Mouse (Mus musculus): ENCODE measurements at regions not wholly inside any gene's neighbourhood (a gene's known extent, or its start where the extent isn't known, plus 50 kb on each side); places are given as distances from the start of the nearest gene placed in this dataset.

DNA sequence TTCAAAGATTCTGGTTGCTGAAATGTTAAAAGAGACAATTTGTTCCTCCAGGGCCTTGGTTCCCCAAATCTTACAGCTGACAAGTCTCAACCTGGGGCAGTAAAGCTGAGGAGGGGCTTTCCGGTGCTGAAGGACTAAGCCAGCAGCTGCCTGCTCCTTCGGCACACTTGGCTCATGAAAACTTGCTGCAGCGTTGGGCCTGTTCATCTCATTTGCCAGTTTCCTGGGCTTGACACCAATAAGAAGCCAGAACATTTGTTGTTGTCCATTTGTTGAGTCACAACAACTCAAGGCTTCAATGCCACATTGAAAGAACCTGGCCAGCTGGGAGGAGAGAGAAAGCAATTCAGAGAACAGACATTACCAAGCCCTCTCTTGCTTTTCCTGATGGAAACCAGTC lies 279.9 kb downstream of the Sox4 start:
- Histone ChIP-seq H3K27me3 (ENCODE audit: control insufficient read depth in 1 of 2, insufficient read depth in 2 of 2, low read length in 2 of 2) (no peaks in the 10 kb centered on the region), H3K4me3 (ENCODE audit: control insufficient read depth in 1 of 2, insufficient read depth in 1 of 2, low read depth in 2 of 2, low read length in 2 of 2) (no peak overlapping the region), H3K27ac (ENCODE audit: control insufficient read depth, low read depth, low read length) (no peak overlapping the region), H3K36me3 (ENCODE audit: control insufficient read depth in 1 of 2, insufficient read depth in 2 of 2, low read length in 2 of 2) (no peaks in the 10 kb centered on the region), H3K9me3 (replicated peaks; ENCODE audit: insufficient read depth, low read length) (no peaks in the 10 kb centered on the region), H3K79me2 (ENCODE audit: control insufficient read depth, insufficient read depth, low read length, poor library complexity) (no peaks in the 10 kb centered on the region), H3K9ac (ENCODE audit: control insufficient read depth, low read depth, low read length, poor library complexity, severe bottlenecking) (no peak overlapping the region), H3K4me1 (ENCODE audit: control insufficient read depth in 1 of 2, insufficient read depth in 2 of 2, low read length in 2 of 2) (no peaks in the 10 kb centered on the region)
- TF ChIP-seq RAD21 (IDR thresholded peaks at IDR 0.05; ENCODE audit: low read depth, low read length) = no peak
- TF ChIP-seq ZKSCAN1 (IDR thresholded peaks at IDR 0.05; ENCODE audit: low read depth, low read length) = no peak
- TF ChIP-seq POLR2AphosphoS2 (IDR thresholded peaks at IDR 0.05; ENCODE audit: low read length) = no peak
- TF ChIP-seq USF2 (IDR thresholded peaks at IDR 0.05; ENCODE audit: borderline replicate concordance in 1 of 2, insufficient read depth in 1 of 2, low read depth in 1 of 2, low read length in 2 of 2) = no peak
- TF ChIP-seq CTCF (IDR thresholded peaks at IDR 0.05 in 2 of 3, conservative IDR thresholded peaks at IDR 0.05 in 1 of 3; ENCODE audit: control insufficient read depth in 1 of 3, insufficient read depth in 1 of 3, low read depth in 2 of 3, low read length in 3 of 3, poor library complexity in 1 of 3, severe bottlenecking in 1 of 3) = no peak
- TF ChIP-seq MXI1 (IDR thresholded peaks at IDR 0.05; ENCODE audit: low read depth, low read length) = no peak
- TF ChIP-seq BHLHE40 (IDR thresholded peaks at IDR 0.05; ENCODE audit: borderline replicate concordance, low read depth, low read length) = no peak
- no peak for TF ChIP-seq RCOR1 (IDR thresholded peaks at IDR 0.05; ENCODE audit: low read depth, low read length)
- TF ChIP-seq GATA1 (IDR thresholded peaks at IDR 0.05; ENCODE audit: low read depth, low read length) = no peak
- TF ChIP-seq MYC (IDR thresholded peaks at IDR 0.05; ENCODE audit: low read depth, low read length) = no peak
- TF ChIP-seq E2F4 (IDR thresholded peaks at IDR 0.05; ENCODE audit: borderline replicate concordance, low read depth, low read length) = no peak
- no peak for TF ChIP-seq MAZ (IDR thresholded peaks at IDR 0.05; ENCODE audit: low read depth, low read length)
- TF ChIP-seq SIN3A (IDR thresholded peaks at IDR 0.05; ENCODE audit: low read length) = no peak
- no peak for TF ChIP-seq CHD1 (IDR thresholded peaks at IDR 0.05; ENCODE audit: low read depth, low read length)
- no peak for TF ChIP-seq GABPA (IDR thresholded peaks at IDR 0.05; ENCODE audit: low read depth, low read length)
- no peak for TF ChIP-seq POLR2A (IDR thresholded peaks at IDR 0.05; ENCODE audit: control insufficient read depth in 1 of 2, insufficient read depth in 1 of 2, low read depth in 1 of 2, low read length in 2 of 2, poor library complexity in 1 of 2)
- no peak for TF ChIP-seq ETS1 (IDR thresholded peaks at IDR 0.05; ENCODE audit: low read depth, low read length)
- no peak for DNase-seq (ENCODE audit: low read depth, low spot score)

DNA sequence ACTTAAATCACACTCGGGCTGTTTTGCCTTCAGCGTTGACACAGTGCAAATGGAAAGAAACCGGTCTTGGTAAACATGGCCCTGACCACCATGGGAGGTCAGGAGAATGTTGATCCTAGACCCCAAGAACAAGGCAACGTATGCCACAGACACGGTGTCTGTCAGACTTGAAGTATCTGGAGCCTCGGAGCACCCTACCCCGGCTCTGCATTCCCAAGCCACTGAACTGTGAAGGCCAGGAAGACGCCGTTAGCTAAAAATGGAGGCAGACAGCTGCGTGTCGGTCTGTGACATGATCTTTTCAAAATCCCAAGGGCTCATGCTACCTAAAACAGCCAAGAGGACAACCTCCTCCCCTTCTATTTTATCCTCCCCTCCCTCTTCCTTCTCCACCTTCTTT lies 282.0 kb downstream of the Sox4 start:
- H3K4me1 ChIP-seq (ENCODE audit: control insufficient read depth in 1 of 2, insufficient read depth in 2 of 2, low read length in 2 of 2) = no peaks in the 10 kb centered on the region
- H3K27me3 ChIP-seq (ENCODE audit: control insufficient read depth in 1 of 2, insufficient read depth in 2 of 2, low read length in 2 of 2) = no peaks in the 10 kb centered on the region
- no peak for DNase-seq (ENCODE audit: low read depth, low spot score)
- no peaks in the 10 kb centered on the region for H3K36me3 ChIP-seq (ENCODE audit: control insufficient read depth in 1 of 2, insufficient read depth in 2 of 2, low read length in 2 of 2)
- H3K9ac ChIP-seq (ENCODE audit: control insufficient read depth, low read depth, low read length, poor library complexity, severe bottlenecking) = no peak overlapping the region
- TF ChIP-seq JUND (IDR thresholded peaks at IDR 0.05; ENCODE audit: low read depth, low read length) = no peak
- no peak for TF ChIP-seq TAL1 (IDR thresholded peaks at IDR 0.05; ENCODE audit: low read length)
- no peak for TF ChIP-seq HCFC1 (IDR thresholded peaks at IDR 0.05; ENCODE audit: low read depth, low read length)
- no peak for TF ChIP-seq NRF1 (IDR thresholded peaks at IDR 0.05; ENCODE audit: insufficient read depth, low read depth, low read length, poor library complexity, severe bottlenecking)
- TF ChIP-seq POLR2AphosphoS5 (IDR thresholded peaks at IDR 0.05; ENCODE audit: borderline replicate concordance, low read depth, low read length) = no peak
- no peak for TF ChIP-seq ZKSCAN1 (IDR thresholded peaks at IDR 0.05; ENCODE audit: low read depth, low read length)
- TF ChIP-seq SIN3A (IDR thresholded peaks at IDR 0.05; ENCODE audit: low read length) = no peak
- no peak for TF ChIP-seq GATA1 (IDR thresholded peaks at IDR 0.05; ENCODE audit: low read depth, low read length)
- no peak for TF ChIP-seq MYB (IDR thresholded peaks at IDR 0.05; ENCODE audit: low read depth, low read length)
- no peak for TF ChIP-seq RAD21 (IDR thresholded peaks at IDR 0.05; ENCODE audit: low read depth, low read length)
- TF ChIP-seq EP300 (IDR thresholded peaks at IDR 0.05; ENCODE audit: low read depth in 1 of 2, low read length in 2 of 2) = no peak
- no peak for TF ChIP-seq USF1 (IDR thresholded peaks at IDR 0.05; ENCODE audit: low read depth, low read length)
- no peak for TF ChIP-seq ZNF384 (IDR thresholded peaks at IDR 0.05; ENCODE audit: low read depth, low read length)
- no peak for TF ChIP-seq MAX (IDR thresholded peaks at IDR 0.05; ENCODE audit: low read length)
- no peak overlapping the region for H3K27ac ChIP-seq (ENCODE audit: control insufficient read depth, low read depth, low read length)
- H3K4me3 ChIP-seq (ENCODE audit: control insufficient read depth in 1 of 2, insufficient read depth in 1 of 2, low read depth in 2 of 2, low read length in 2 of 2) = no peak overlapping the region
- H3K79me2 ChIP-seq (ENCODE audit: control insufficient read depth, insufficient read depth, low read length, poor library complexity) = no peaks in the 10 kb centered on the region
- H3K9me3 ChIP-seq (replicated peaks; ENCODE audit: insufficient read depth, low read length) = no peaks in the 10 kb centered on the region

Data from MEL (cell line).